Mouse (Mus musculus) forelimb bud, embryonic 11.5 days (tissue): ENCODE data around the gene Bsn.
A peak's percentile ranks its signal among the peaks of the same experiment; 100 is the strongest.
"Not testable (repeated sequence)": the region's sequence is repeated elsewhere in the genome, so short reads cannot be mapped to it uniquely, and the experiment has no call there.

Experiments
- DNase-seq: peaks from one replicate; pipeline ENCODE4 v3.0.0-alpha.2; 2012; ENCODE audit warnings: low read depth, low spot score

The Bsn gene

DNA sequence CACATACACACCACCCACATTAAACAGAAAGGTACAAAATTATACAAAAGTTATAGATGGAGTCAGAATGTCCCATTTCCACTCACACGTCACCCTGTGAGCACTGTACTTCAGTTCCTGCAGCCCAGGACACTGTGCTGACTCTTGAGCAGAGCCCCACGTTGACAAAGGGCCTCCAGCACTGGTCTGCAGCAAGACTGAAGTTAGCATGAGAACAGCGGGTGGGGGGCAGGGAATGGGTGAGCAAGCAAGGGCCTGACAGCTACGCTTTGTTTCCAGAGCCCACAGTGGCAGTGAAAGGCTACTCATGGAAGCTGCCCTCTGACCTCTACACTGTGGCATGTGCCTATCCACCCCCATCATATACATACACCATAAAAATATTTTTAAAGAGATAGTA is 40.4 kb downstream of the Bsn start:
- DNase-seq: no peak

DNA sequence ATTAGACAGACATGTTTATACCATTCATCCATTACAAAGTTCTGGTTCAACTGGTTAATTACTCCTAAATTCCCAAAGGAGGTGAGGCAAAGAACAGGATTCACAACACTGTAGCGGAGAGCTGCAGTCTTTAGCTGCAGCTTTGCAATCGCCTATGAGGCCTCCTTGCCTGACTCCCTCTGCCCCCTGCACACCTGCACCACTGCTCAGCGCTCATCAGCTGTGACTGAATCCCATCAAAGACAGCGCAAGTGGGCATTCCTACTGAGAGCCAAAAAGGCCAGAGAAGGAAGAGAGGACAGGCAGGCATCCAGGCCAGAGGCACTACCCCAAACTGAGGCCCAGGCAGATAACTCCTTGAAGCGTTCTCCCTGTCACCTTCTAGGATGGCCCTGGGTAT is 42.6 kb downstream of the Bsn start:
- no peak for DNase-seq

DNA sequence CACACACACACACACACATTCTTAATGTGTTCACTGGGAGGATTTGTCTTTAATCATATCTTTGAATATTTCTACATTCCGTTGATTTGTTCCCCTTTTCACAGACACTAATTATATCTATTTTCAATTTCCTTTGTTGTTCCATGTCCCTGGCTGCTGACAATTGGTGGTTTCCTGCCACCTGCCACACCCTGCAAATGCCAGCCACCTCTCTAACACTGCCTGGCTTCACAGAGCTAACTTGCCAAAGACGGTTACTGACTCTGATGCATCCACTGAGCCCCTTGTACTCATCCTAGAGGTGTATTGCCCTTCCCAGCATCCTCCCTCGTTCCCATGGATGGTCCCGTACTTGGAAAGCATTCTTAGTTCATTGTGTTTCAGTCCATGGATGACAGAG is 43.7 kb downstream of the Bsn start:
- DNase-seq: no peak

DNA sequence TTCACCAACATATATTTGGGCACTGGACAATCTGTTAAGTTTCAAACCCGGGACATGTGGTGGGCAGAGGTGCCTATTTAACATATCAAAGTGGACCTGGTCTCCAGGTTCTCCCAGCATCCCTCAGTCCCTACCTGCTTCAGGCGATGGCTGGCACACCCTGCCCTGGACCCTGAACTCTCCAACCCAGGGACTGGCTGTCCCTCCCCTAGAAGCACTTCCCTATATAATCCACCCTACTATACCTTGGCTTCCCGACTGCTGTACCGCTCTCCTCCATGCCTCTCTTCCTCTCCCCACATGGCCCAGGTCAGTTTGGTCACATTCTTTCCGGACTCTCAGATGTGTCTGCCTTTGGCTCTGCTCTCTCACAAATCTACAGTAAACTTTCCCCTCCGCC is 44.4 kb downstream of the Bsn start:
- no peak for DNase-seq

DNA sequence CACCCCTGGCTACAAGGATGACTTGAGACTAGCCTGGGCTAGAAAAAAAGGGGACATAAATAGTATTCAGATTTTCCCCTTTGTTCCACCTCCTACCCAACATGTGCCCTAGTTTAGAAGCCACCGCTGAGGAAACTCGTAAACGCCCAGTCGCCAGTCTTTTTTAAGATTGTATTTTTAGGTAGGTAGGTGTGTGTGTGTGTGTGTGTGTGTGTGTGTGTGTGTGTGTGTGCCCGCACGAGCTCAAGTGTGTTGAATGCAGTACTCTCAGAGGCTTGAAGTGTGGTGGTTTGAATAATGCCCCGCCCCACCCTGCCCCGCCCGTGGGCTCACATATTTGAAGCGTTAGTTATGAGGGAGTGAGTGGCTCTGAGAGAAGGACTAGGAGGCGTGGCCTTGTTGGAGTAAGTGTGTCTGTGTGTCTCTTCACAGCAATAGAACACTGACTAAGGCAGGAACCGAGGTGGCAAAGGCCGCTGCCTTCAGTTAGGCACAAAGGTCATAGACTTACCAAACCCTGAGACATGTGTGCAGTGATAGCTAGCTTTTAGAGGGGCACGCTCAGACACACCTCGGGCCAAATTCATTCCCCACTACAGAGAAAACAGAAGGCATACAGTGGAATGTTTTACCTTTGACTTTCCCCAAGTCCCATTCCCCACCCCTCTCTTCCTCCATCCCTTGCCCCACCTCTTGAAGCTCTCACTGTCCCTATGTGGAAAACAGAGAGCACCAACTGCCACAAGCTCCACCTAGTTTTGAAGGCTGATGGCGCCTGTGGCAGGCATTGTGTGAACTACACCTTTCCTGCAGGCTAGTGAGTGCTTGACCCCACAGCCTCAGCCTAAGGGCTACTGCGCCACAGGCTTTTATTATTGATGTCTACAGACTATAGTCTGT is 45.6 kb downstream of the Bsn start:
- DNase-seq: no peak

DNA sequence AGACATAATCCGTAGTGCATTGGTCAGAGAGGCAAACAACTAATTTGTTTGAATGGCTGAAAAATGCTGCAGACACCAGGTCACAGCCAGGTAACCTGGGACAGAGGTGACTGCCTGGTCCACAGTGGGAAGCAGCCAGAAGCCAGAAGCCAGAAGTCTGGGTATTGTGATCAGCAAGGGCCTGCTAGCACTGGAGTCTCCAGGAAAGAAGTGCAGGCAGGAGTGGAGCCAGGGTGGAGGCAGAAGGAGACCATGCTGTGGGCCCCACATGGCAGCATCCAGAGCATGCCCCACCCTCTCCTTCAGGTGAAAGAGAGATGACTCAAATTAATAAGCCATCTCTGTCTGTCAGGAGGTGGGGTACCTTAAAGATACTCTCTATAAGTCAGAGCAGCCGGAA is 46.7 kb downstream of the Bsn start:
- no peak for DNase-seq

DNA sequence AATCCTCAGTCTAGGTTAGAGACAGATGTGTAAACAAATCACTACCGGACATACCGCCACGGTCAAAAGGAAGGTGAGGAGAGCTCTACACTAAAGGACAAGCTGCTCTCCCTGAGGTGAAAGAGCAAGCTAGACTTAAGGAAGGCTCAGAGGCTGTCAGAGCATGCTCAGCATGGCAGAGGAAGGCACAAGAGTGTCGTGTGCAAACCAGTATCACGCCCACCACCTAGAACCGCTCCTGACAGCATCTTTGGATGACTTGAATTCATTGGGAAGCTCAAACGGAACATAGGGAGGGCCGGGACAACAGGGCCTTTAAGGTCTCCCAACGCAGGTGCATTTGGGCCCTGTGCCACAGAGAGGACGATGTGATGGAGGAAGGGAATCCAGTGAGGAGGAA is 48.8 kb downstream of the Bsn start:
- DNase-seq: no peak

DNA sequence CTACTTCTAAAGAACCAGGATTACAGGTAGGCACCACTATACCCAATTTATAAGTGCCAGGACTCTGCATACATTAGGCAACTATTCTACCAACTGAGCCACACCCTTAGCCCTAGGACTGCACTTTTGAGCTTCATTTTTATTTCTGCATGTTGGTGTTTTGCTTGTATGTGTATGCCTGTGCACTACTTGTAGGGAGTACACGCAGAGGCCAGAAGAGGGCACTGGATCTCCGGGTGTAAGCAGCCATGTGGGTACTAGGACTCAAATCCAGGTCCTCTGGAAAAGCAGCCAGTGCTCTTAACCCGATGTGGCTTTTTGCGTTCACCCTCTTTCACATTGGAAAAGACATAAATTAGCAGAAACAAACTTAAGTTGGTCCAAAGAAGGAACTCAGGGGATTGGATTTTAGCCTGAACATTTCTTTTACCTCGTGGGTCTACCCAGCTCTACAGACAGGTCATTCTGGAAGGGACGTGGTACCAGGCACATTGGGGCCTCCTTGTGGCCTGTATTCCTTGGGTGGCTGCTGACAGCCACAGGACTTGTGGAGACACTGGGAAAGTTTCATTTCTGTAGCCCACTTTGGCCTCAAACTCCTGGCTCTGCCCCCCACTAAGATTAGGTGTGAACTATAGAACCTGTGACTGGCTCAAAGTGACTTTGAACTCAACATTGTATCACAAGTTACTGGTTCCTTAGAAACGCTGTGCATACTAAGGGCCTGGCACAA is 50.1 kb downstream of the Bsn start:
- DNase-seq: no peak

DNA sequence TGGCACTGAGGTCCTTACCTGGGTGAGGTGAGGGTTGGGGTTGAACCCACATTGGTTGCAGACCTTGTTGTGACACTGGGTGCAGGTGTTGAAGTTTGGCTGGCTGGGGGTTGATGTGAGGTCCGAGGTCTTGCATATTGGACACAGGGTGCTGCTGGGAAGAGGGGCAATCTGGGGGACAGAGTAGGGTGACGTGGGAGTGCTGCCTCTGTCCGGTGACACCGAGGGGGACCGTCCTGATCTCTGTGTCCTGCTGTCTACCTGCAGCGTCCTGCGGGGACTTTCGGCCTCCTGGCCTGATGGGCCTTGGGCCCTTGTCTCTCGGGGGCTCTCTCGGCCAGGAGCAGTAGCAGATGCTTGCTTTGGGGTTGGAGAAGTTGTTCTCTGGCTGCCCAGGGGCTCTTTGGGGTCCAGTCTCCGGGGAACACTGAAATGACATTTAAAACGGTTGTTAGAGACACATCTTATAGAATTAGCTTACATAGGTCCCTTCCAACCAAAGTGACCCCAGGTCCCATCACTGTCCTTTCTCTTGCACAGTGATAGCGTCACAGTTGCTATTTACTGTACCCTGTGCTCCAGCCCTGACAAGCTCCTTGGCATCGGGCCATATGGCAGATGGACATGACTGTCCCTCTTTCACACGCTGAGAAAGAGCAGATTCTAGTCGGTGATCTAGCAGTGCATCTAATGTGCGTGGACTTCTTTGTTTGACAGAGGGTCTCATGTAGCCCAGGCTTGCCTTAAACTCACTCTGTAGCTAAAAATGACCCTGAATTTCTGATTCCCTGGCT is 50.8 kb downstream of the Bsn start:
- DNase-seq: no peak

DNA sequence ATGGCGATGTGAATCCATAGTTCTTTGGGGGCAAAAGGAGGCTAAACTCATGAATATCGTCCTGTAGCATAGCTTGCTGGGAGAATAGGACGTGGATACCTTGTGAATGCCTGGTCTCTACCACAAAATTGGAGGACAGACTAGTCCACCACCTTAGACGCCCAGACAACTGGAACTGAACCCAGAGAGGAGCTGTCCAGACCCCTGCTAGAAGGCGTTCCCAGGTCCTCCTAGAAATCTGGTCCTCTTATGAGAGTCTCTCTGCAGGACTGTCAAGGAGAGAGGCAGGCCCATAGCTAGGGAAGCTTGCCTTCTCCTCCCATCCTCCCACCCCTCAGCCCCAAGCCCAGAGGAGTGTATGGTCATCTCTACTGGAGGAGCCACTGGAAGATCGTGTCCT is 52.1 kb downstream of the Bsn start:
- DNase-seq: no peak

DNA sequence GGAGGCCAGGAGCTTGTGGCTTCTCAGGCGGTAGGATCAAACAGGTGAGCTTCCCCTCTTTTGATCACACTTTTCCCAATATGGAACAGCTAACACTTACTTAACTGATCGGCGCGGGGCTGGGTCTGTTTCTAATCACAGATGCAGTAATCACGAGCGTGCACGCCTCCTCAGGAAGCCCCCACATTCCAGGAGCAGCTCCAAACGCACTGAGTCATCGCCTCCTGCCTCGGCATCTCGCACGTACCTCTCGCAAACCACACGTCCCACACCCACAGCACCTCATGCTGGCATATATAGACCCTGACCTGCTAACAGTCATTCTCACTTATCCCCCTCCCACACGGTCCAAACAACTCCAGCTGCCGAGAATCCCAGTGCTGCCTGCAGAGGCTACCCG is 52.7 kb downstream of the Bsn start:
- DNase-seq: peak; percentile 51

DNA sequence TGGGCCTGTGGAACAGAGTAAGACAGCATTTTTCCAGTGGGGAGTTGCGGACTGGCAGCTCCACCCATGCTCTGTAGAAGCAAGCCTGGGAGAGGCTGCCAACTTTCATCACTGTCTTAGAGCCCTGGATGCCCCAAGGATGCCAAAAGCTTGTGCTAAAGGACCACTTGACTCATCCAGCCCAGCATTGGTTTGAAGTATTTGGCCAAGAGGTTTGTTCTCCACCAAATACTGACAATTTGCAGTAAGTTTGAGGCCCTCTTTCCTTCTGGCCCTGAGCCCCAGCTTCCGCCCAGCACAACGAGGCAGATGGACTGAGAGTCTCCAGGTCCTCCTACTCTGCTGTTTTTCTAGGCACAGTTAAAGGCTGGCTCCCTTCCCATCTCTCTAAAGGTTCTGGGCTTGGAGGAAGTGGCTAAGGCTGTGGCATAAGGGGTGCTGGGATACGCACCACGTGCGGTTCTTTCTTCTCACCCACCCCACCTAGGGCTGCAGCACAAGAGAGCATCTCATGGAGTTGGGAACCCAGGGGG is 53.2 kb downstream of the Bsn start:
- no peak for DNase-seq

DNA sequence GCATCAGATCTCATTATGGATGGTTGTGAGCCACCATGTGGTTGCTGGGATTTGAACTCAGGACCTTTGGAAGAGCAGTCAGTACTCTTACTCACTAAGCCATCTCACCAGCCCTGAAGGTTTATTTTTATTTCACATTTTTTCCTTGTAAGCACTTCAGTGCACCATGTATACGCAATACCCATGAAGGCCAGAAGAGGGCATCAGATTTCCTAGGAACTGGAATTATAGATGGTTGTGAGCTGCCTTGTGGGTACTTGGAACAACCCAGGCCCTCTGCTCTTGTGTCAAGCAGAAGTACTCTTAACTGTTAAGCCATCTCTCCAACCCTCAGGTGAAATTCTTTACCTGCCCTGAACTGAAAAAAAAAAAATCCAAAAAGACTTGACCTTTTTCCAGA is 54.0 kb downstream of the Bsn start:
- peak; percentile 69 for DNase-seq

DNA sequence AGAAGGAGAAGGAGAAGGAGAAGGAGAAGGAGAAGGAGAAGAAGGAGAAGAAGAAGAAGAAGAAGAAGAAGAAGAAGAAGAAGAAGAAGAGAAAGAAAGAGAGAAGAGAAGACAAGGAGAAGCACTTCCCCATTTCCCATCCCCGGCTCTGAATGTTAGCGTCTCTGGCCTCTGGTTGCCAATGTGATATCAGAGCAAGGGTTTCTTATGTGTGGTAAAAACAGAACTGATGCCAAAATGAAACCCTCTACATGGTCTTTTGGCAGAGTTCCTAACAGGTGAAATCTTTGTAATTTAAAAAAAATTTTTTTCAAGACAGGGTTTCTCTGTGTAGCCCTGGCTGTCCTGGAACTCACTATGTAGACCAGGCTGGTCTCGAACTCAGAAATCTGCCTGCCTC is 54.5 kb downstream of the Bsn start:
- not testable (repeated sequence) for DNase-seq

DNA sequence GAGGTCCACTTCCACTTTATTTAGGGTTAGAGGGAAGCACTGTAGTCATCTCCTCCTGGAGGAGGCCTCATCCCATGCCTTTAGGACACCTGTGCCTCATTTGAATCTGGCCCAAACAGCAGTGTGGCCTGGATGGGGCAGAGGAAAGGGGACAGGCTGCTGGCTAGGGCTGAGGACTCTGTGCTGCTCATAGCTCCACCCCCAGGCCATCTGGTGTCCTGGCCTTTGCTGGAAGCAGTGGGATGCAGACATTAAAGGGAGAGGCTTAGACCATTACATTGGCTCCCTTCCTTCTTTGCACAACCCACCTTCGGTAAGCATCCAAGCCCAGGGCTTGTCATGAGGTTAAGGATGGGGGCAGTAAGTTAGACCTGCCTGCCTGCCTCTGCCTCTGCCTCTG is 56.7 kb downstream of the Bsn start:
- no peak for DNase-seq

DNA sequence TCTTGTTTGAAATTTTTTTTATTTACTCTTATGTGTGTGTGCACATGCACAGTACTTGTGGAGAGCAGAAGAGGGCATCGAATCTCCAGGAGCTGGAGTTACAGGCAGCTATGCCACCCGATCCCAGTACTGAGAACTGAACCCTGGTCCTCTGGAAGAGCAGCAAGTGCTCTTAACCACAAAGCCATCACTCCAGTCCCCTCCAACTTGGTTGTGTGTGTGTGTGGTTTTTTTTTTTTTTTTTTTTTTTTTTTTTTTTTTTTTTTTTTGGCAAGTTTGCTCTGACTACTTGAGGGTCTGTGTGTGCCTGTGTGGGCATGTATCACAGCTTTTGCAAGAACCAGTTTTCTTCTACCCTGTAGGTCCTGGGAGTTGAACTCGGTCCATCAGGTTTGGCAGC is 57.8 kb downstream of the Bsn start:
- no peak for DNase-seq

DNA sequence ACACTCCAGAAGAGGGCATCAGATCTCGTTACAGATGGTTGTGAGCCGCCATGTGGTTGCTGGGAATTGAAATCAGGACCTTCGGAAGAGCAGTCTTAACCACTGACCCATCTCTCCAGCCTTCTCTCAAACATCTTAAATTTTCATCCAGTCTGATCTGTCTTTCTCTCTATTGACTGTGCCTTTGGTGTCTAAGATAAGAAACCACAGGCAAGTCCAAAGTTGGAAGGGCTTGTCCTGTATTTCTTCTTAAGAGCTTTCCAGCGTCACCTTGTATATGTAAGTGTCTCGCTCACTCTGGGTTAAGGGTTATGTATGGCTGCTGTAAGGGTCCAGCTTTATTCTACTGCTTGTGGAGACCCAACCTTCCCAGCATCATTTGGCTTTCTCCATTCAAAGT is 58.7 kb downstream of the Bsn start:
- no peak for DNase-seq

DNA sequence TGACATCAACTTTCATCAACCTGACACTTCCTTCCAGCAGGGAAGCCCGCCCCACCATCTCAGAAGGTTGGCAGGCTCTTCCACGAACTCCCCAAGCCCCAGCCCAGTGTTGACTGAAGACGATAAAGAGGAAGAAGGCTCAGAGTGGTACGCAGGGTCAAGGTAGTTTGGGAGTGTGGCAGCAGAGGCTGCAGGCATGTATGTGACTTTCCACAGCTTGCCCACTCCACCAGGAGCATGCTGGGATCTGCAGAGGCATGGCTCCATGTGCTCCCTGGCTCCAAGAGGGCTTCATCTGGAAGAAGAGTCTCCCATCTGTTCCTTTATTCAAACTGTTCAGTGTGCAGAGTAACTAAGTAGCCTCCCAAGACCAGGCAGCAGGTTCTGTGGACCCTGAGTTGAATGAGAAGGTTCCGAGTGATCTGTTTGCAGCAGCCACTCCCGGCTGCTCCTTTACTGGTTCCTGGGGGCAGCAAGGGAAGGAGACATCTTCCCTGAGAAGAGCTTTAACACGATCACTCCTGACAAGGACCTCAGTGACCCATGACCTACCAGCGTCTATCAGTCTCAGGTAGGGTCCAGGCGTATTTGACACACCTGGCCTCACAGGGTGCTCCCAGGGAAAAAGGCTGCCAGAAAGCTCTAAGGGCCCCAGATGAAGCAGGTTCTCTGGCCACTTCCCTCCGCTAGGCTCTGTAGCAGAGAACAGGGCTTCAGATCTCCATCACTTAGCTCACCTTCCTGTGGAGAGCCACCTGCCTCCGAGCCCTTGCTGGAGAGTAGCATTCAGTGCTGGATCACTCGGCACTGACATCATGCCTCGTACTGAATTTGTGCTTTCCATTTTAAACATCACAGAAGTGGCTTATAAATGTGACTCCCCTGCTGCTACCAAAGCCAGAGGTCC is 60.9 kb downstream of the Bsn start:
- DNase-seq: no peak

DNA sequence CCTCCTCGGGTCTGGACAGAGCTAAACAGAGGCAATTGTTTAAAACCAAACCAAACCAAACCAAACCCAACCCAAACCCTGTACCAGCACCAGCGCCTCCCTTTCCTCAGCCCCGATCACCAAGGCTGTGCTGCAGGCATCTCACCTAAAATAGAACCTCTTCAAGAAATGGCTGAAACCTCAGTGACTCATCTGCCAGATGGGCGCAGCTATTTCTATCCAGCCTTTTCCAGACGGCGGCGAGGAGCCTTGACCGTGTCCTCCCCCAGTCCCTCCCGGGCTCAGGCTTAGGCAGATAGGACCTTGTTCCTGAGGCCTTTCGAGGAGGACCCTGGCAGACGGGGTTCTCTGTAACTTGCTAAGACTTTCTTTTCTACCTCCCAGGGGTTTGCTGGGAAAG is 61.9 kb downstream of the Bsn start:
- no peak for DNase-seq

DNA sequence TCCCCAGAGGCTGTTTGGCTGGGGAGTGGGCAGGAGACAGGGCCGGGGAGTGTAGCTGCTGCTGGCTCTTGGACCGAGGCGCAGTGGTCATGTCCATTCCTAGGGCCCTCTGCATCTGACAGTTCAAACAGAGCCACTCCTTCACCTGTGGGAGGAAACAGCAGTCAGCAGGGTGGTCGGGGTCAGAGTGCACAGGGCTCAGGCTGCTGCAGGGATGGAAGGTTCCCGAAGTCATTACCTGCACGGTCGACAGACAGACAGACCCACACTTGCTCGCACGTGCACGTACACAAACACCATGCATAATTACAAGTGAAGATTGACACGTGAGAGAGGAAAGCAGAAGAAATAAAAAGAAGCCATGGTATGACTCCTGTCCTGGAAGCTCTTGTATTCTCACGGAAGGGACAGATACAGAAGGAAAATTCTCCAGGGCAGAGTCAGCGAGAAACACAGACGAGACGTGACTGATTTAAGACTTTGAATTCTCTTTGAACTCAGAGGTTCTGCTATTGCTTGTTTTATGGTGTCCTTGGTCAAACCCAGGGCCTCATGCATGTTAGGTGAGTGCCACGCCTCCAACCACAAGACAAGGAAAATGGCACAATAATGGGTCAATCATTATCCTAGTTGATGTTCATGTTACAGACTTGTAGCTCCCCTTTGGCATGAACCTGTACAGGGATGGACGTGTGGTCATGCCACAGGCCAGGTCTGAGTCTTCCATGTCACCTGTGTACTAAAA is 63.6 kb downstream of the Bsn start:
- DNase-seq: no peak
